Mouse (Mus musculus): ENCODE data around the gene Cdhr2.

Gene Cdhr2

DNA sequence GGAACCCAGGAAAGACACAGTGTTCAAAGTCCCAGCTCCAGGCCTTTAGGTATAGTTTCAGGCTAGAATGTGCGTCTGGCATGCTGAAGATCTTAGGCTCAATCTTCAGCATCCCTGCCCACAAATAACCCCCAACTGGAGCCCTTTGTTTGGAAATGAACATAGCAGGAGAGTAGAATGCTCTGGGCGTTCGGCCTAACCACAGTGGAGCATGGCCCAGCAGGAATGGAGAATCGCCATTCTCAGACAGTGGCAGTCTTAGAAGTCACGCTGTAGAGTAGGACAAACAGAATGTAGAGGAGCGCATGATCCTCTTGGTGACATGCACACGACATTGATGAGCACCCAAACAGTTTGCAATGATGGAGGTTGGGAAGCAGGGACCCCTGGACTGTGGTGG is 59.6 kb downstream of the Cdhr2 start:
- in situ Hi-C loops (cut with MboI; ENCODE audit: low pct_unique_long_range_greater_than_20kb in 1 of 2, low sequenced_read_pairs in 2 of 2, unreplicated experiment in 1 of 2): no loop called here

DNA sequence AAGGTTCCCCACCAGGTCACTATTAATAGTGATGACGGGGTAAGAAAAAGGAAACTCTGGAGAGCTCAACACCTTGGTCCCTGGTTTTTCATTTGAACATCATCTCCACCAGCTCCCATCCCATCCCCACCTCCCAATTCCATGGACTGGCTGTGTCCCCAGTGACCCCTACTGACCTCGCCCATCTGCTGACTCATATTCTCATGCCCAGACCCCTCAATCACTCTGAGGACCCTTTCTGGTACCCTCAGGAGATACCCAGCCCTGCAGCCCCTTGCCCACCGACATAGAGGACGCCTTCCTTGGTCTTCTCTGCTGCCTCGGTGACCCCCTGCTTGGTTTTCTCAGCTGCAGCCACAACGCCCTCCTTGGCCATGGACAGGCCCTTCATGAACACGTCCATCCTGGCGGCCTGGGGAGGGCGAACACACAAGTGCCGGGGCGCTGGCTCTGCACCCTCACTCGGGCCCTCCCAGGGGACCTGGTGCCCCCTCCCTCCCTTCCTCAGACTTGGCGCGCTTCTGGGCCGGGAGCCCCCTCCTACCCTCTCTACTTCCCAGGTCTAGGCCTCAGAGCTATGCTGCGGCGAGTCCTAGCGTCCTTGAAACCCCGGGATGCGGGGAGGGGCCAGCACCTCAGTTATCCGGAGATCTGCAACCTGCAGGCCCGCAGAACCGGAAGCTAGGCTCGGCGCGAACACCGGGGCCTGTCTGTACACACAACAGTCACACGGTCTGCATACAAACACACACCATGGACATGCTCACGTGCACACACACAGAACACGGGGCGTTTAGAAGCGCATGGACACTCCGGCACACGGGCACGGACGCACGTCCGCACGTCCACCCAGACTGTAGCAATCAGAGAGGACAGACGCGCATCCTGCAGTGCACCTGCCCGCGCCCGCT is 64.3 kb downstream of the Cdhr2 start:
- in situ Hi-C loops (cut with MboI; ENCODE audit: low pct_unique_long_range_greater_than_20kb in 1 of 2, low sequenced_read_pairs in 2 of 2, unreplicated experiment in 1 of 2): no loop called here

DNA sequence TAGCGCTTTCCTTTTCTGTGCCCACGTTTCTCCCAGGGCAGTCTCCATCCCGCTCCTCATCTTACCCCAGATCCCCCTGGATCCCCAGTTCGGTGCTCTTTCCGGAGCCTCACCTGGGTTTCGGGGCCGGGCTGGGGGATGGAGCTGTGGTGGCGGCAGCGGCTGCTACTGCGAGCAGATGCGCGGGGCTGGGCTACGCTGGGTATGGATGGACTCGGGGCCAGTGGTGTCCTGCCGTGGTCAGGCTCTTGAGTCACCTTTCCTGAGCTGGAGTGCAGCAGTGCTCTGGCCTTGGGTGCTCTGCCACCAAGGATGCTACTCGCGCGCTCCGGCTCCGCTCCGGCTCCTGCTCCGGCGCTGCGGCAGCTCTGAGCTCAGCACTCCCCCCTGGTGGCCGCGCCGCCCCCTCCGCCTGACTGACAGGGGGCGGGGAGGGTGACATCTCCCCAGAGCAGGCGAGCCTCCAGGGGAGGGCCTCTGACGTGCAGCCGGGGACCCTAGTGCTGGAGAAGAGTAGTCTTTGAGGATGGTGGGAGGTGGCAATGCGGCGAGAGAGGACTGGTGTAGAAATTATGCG is 65.0 kb downstream of the Cdhr2 start, which contains the start of gene Sncb:
Gene Sncb (minus strand): TSS at position 404 of the 577 bp plus-strand sequence.
- in situ Hi-C loops (cut with MboI; ENCODE audit: low pct_unique_long_range_greater_than_20kb in 1 of 2, low sequenced_read_pairs in 2 of 2, unreplicated experiment in 1 of 2): no loop called here

DNA sequence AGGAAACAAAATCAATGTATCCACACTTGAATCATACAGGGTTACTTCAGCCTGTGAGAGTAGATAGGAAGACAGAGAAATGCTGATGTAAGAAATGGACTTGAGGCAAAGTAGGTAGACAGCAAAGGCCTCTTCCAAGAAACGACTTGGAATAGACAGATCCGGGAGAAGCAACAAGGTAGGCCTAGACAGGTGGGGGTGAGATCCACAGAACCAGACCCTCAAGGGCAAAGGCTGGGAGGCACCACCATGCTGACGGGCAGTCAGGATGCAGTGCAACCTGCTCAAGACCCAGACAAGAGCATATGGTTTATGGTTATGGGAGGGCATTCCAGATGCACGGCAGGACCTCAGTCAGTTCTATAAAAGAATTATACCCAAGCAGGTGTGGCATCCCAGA is 65.8 kb downstream of the Cdhr2 start:
- in situ Hi-C loops (cut with MboI; ENCODE audit: low pct_unique_long_range_greater_than_20kb in 1 of 2, low sequenced_read_pairs in 2 of 2, unreplicated experiment in 1 of 2): no loop called here

DNA sequence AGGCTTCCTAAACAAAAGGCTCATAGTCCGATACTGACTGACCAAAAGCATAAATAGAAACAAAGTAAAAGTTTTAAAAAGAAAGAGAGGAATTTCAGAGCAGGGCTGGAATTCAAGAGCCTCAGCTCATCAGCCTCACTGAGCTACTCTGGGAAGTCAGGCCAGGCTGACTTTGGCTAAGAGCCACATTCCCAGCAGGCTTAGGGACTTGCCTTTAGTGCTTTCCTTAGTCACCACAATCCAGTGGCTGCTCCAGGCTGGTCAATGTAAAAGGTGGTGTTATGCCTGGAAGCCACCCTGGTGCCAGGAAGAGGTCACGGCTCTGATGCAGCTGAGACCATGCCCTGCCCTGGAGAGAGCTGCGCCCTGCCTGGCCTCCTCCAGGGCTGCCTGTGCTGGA is 79.3 kb downstream of the Cdhr2 start:
- in situ Hi-C loops (cut with MboI; ENCODE audit: low pct_unique_long_range_greater_than_20kb in 1 of 2, low sequenced_read_pairs in 2 of 2, unreplicated experiment in 1 of 2): no loop called here

DNA sequence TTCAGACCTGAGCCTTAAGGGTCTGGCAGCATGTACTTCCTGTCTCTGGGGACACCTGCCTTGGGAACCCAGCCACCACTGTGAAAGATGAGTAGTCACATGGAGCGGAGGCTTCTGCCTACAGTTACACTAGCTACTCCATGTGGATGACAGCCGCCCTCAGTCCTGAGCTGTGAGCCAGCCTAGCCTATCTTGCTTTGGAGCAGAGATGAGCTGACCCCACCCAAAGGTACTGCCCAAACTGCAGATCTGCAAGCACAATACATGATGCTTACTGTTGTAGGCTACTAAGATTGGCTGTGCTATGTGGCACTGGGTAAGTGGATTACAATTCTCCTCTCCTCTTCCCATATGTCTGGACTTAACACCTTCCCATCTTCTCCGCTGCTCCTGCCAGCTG is 79.8 kb downstream of the Cdhr2 start:
- in situ Hi-C loops (cut with MboI; ENCODE audit: low pct_unique_long_range_greater_than_20kb in 1 of 2, low sequenced_read_pairs in 2 of 2, unreplicated experiment in 1 of 2): no loop called here

DNA sequence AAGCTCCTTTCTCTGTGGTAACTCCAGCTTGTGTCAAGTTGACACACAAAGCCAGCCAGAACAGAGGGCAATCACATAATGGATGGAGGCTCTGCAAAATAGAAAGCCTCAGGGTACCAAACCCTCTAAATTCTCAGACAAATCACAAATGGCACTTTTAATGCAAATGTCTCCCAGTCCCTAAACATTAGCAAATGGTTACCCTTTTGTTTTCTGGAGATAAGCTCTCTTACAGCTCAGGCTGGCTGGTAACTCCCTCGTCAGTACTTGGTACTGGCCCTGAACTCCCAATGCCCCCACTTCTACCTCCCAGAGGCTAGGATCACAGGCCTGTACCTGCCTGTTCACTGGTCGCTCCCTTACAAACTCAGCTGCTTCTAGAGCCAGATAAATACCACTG is 82.0 kb downstream of the Cdhr2 start:
- in situ Hi-C loops (cut with MboI; ENCODE audit: low pct_unique_long_range_greater_than_20kb in 1 of 2, low sequenced_read_pairs in 2 of 2, unreplicated experiment in 1 of 2): no loop called here

DNA sequence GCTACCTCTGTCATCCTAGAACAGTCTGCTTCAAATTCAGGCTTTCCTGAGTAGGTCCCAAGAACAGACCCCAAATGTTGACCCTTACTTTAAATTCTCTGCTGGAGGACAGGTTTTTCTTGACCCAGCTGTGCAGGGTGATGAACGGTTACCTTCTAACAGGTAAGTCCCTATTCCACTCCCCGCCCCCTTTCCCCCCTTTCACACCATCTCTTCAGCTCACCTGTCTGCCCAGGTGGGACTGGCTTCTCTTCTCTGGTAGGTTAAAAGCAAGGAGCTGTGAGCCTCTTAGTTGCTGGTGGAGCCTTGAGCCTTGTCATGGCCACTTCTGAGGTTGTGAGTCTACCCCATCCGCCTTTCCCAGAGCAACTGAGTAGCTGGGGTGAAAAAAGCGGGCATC is 82.4 kb downstream of the Cdhr2 start, which contains the start of gene Eif4e1b:
Gene Eif4e1b (plus strand): TSS at position 301 of the 400 bp plus-strand sequence.
- in situ Hi-C loops (cut with MboI; ENCODE audit: low pct_unique_long_range_greater_than_20kb in 1 of 2, low sequenced_read_pairs in 2 of 2, unreplicated experiment in 1 of 2): no loop called here
